Mouse (Mus musculus) liver, embryonic 14.5 days (tissue): ENCODE data around the gene Map3k15.

Experiments used
- CTCF ChIP-seq: IDR thresholded peaks from 2 replicates; pipeline ENCODE4 v1.5.1; 2016; ENCODE audit warnings: antibody characterized with exemption, low read depth, control low read depth
- EP300 ChIP-seq: IDR thresholded peaks from 2 replicates; pipeline ENCODE4 v1.6.1; 2016; ENCODE audit warnings: antibody characterized with exemption, low read depth

DNA sequence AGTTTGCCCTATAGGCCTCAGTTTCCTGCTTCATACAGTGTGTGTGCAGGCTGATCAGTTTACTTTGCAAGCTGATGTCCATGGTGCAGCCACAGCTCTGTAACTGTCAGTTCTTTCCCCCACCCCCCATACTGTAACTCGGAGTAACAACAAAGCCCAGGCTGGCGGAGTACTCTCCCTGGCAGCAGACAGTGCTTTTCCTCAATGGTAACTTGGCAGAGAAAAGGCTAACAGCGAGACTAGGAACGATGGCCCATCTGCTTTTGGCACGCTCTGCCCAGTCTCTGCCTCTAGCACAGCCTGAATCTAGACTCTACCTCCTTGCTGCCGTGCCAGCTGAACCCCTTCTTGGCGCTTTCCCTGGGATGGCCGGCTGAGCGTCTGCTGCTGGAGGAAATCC is 24.3 kb upstream of the Map3k15 start:
- no peak for TF ChIP-seq CTCF
- TF ChIP-seq EP300: no peak
